Mouse (Mus musculus): ENCODE measurements around the gene Calhm3.
A peak's percentile ranks its signal among the peaks of the same experiment; 100 is the strongest.

DNA sequence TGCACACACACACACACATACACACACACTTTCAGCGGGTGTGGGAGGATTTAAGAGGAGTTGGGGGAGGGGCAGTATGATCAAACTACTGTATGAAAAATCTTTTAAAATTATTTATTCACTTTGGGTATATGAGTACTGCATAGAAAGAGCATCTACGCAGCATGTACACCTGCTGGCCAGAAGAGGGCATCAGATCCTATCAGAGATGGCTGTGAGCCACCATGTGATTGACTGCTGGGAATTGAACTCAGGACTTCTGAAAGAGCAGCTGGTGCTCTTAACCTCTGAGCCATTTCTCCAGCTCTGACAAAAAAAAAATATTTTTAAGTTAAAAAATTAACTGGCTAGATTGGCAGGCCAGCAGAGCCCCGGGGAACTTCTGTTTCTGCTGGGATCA is 17.0 kb upstream of the Calhm3 start:
- TF ChIP-seq CTCF (conservative IDR thresholded peaks at IDR 0.05; ENCODE audit: insufficient read depth, insufficient read length, low read depth, low read length) (peak; percentile 62), POLR2A (IDR thresholded peaks at IDR 0.05; ENCODE audit: low read depth, low read length) (no peak)

All from kidney, adult 2 months (tissue).